Mouse (Mus musculus): Measurements from ENCODE around the gene Gm21188. TPM values are rescaled to one million over a fixed set of nuclear protein-coding genes. Genes with fewer than 3 reads are reported as not detected.
A peak's percentile ranks its signal among the peaks of the same experiment; 100 is the strongest.
"Not testable (repeated sequence)": the region's sequence is repeated elsewhere in the genome, so short reads cannot be mapped to it uniquely, and the experiment has no call there.

Gene Gm21188
- polyA plus RNA-seq, 1 experiment from 2014 or later, result not detected

- H3K4me2 ChIP-seq (ENCODE audit: low read length); H3K36me3 ChIP-seq (ENCODE audit: control insufficient read depth, insufficient read depth); ATAC-seq; H3K27me3 ChIP-seq (replicated peaks; ENCODE audit: control insufficient read depth, insufficient read depth, low read length); H3K9ac ChIP-seq (replicated peaks; ENCODE audit: low read depth, low read length); H3K4me3 ChIP-seq (replicated peaks; ENCODE audit: low read length); H3K27ac ChIP-seq (ENCODE audit: low read length); H3K4me1 ChIP-seq (replicated peaks; ENCODE audit: control insufficient read depth, insufficient read depth, low read length); H3K9me3 ChIP-seq (ENCODE audit: control insufficient read depth, low read length): not testable (repeated sequence)
- under 1% methylated on average over 18 of the region's 19 CpGs for WGBS
These were observed 18.3 kb downstream of the Gm21188 start for GRCm38 (mm10) chr13:120033516-120034190.

GRCm38 (mm10) chr13:120031676-120032075 is 20.3 kb downstream of the Gm21188 start:
- not testable (repeated sequence) for ATAC-seq; H3K36me3 ChIP-seq (ENCODE audit: control insufficient read depth, insufficient read depth); H3K4me2 ChIP-seq (ENCODE audit: low read length); H3K4me1 ChIP-seq (replicated peaks; ENCODE audit: control insufficient read depth, insufficient read depth, low read length); H3K4me3 ChIP-seq (replicated peaks; ENCODE audit: low read length); H3K9me3 ChIP-seq (ENCODE audit: control insufficient read depth, low read length); H3K9ac ChIP-seq (replicated peaks; ENCODE audit: low read depth, low read length); H3K27me3 ChIP-seq (replicated peaks; ENCODE audit: control insufficient read depth, insufficient read depth, low read length); H3K27ac ChIP-seq (ENCODE audit: low read length)
- under 1% methylated on average over 10 of the region's 16 CpGs for WGBS

DNA sequence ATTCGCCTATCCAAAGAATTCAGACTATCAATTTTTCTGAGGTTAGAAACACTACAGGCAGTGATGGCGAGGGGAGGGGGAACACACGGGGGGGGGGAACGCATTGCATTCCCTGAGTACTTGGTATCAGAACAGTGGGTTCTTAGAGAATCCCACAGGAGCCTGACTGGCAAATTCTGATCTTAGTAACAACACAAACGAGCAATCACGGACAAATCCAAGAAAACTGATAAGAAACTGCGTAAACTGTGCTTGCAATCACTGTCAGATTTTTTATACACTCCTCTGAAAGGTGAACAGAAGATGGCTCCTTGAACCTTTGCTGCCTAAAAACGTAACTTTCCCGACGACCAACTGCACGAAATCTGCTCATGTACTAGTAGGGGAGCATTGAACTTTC is 24.6 kb downstream of the Gm21188 start:
- not testable (repeated sequence) for H3K4me1 ChIP-seq (replicated peaks; ENCODE audit: control insufficient read depth, insufficient read depth, low read length); H3K9me3 ChIP-seq (ENCODE audit: control insufficient read depth, low read length); H3K4me3 ChIP-seq (replicated peaks; ENCODE audit: low read length); H3K9ac ChIP-seq (replicated peaks; ENCODE audit: low read depth, low read length); H3K36me3 ChIP-seq (ENCODE audit: control insufficient read depth, insufficient read depth); H3K4me2 ChIP-seq (ENCODE audit: low read length); H3K27ac ChIP-seq (ENCODE audit: low read length); ATAC-seq
- 2% methylated on average over 9 of the region's 11 CpGs for WGBS
- H3K27me3 ChIP-seq (replicated peaks; ENCODE audit: control insufficient read depth, insufficient read depth, low read length), result peaks cover 11% of the 10 kb centered on the region; the same call in 1 of the 2 replicates

DNA sequence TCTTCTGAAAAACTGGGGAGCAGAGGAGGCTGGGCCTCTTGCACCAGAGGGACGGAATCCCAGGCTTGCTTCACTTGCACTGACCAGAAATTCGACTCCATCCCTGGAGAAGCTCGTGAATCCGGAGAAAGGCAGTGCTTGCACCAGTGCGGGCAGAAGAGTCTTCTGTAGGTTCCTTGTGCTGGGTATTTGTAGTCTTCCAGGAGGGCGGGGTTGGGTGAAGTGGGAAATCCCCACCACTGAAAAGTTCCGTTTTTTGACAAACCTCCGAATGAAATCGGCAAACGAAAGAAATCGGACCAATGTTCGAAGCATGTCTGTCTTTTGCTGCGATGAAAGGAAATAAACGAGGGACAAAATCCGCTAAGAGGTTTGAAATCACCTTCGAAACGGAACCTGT is 25.1 kb downstream of the Gm21188 start, which contains the start of gene Gm36079:
TSS of gene Gm36079 (minus strand) at position 101 of the 400 bp plus-strand sequence.
- H3K27me3 ChIP-seq (replicated peaks; ENCODE audit: control insufficient read depth, insufficient read depth, low read length), result peaks cover 11% of the 10 kb centered on the region; the same call in 1 of the 2 replicates
- H3K9me3 ChIP-seq (ENCODE audit: control insufficient read depth, low read length); H3K4me1 ChIP-seq (replicated peaks; ENCODE audit: control insufficient read depth, insufficient read depth, low read length); H3K4me3 ChIP-seq (replicated peaks; ENCODE audit: low read length); H3K27ac ChIP-seq (ENCODE audit: low read length); H3K36me3 ChIP-seq (ENCODE audit: control insufficient read depth, insufficient read depth); H3K9ac ChIP-seq (replicated peaks; ENCODE audit: low read depth, low read length); ATAC-seq; H3K4me2 ChIP-seq (ENCODE audit: low read length): not testable (repeated sequence)
- WGBS, result no CpG with 5 or more reads among the region's 17 CpGs

DNA sequence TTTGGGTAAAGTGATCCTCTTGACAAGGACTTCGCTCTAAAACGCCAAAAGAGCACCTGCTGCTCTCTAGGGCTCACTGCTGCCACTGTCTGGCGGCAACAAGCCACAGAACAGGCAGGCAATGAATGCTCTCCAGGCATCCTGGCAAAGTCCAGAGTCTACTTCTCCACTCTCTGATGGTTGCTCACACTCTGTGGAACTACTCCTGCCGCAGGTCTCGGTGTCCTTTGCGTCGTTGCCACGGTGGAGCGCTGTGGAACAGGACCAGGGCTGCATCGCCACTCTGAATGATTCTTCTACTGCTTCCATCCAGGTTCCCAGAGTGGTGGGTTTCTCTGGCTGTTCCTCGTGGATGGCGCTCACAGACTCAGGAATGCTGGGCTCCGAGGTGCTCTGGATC is 25.6 kb downstream of the Gm21188 start:
- H3K4me2 ChIP-seq (ENCODE audit: low read length); H3K9me3 ChIP-seq (ENCODE audit: control insufficient read depth, low read length); H3K27ac ChIP-seq (ENCODE audit: low read length); H3K9ac ChIP-seq (replicated peaks; ENCODE audit: low read depth, low read length); H3K36me3 ChIP-seq (ENCODE audit: control insufficient read depth, insufficient read depth); H3K4me1 ChIP-seq (replicated peaks; ENCODE audit: control insufficient read depth, insufficient read depth, low read length); H3K4me3 ChIP-seq (replicated peaks; ENCODE audit: low read length): not testable (repeated sequence)
- WGBS, result 0% methylated on average over 3 of the region's 13 CpGs
- peaks cover 11% of the 10 kb centered on the region; the same call in 1 of the 2 replicates for H3K27me3 ChIP-seq (replicated peaks; ENCODE audit: control insufficient read depth, insufficient read depth, low read length)
- 0 out of 2 replicates have a peak, but pooled peaks have one; percentile 36 for ATAC-seq

DNA sequence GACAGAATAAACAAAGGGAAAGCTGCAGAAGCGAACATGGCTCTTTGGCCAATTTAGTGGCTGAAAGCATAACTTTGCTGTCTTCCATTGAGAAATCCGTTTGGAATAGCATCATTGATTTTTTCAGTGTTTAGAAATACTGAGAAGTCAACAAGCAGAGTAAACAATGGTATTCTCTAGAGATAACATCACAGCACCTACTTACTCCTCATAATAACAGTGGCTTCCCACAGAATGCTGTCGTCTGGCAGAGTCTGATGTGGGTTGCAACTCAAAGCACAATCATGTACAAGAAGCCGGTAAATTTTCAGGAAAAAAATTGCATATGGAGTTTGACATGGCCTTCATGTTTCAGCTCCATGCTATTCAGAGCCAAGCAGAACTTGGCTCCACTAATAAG is 26.4 kb downstream of the Gm21188 start:
- not testable (repeated sequence) for H3K4me1 ChIP-seq (replicated peaks; ENCODE audit: control insufficient read depth, insufficient read depth, low read length); H3K9ac ChIP-seq (replicated peaks; ENCODE audit: low read depth, low read length); H3K4me2 ChIP-seq (ENCODE audit: low read length); H3K4me3 ChIP-seq (replicated peaks; ENCODE audit: low read length); ATAC-seq; H3K9me3 ChIP-seq (ENCODE audit: control insufficient read depth, low read length); H3K36me3 ChIP-seq (ENCODE audit: control insufficient read depth, insufficient read depth); H3K27ac ChIP-seq (ENCODE audit: low read length)
- 4% methylated on average over 4 of the region's 4 CpGs for WGBS
- H3K27me3 ChIP-seq (replicated peaks; ENCODE audit: control insufficient read depth, insufficient read depth, low read length), result peaks cover 11% of the 10 kb centered on the region; the same call in 1 of the 2 replicates

DNA sequence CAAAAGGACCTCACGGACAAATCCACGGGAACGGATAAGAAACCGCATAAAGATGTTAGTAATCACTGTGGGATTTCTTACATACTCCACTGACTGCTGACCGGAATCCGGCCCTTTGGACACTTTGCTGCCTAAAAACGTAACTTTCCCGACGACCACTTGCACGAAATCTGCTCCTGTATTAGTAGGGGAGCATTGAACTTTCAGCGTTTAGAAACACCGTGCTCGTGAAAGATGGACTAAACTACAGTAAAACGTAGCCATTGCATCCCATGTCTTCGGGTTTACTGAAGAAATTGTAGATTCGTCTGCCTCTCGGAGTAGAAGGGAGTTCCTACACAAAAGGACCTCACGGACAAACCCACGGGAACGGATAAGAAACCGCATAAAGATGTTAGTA is 27.0 kb downstream of the Gm21188 start:
- H3K4me1 ChIP-seq (replicated peaks; ENCODE audit: control insufficient read depth, insufficient read depth, low read length); H3K36me3 ChIP-seq (ENCODE audit: control insufficient read depth, insufficient read depth); H3K4me2 ChIP-seq (ENCODE audit: low read length); H3K9ac ChIP-seq (replicated peaks; ENCODE audit: low read depth, low read length); H3K27ac ChIP-seq (ENCODE audit: low read length); H3K9me3 ChIP-seq (ENCODE audit: control insufficient read depth, low read length); ATAC-seq; H3K4me3 ChIP-seq (replicated peaks; ENCODE audit: low read length): not testable (repeated sequence)
- 1% methylated on average over 19 of the region's 21 CpGs for WGBS
- peaks cover 11% of the 10 kb centered on the region; the same call in 1 of the 2 replicates for H3K27me3 ChIP-seq (replicated peaks; ENCODE audit: control insufficient read depth, insufficient read depth, low read length)

GRCm38 (mm10) chr13:120024581-120024980 is 27.4 kb downstream of the Gm21188 start:
- not testable (repeated sequence) for H3K4me1 ChIP-seq (replicated peaks; ENCODE audit: control insufficient read depth, insufficient read depth, low read length); H3K4me2 ChIP-seq (ENCODE audit: low read length); H3K36me3 ChIP-seq (ENCODE audit: control insufficient read depth, insufficient read depth); ATAC-seq; H3K27ac ChIP-seq (ENCODE audit: low read length); H3K4me3 ChIP-seq (replicated peaks; ENCODE audit: low read length); H3K9me3 ChIP-seq (ENCODE audit: control insufficient read depth, low read length); H3K9ac ChIP-seq (replicated peaks; ENCODE audit: low read depth, low read length)
- 4% methylated on average over 9 of the region's 9 CpGs for WGBS
- peaks cover 11% of the 10 kb centered on the region; the same call in 1 of the 2 replicates for H3K27me3 ChIP-seq (replicated peaks; ENCODE audit: control insufficient read depth, insufficient read depth, low read length)

- WGBS, result no CpG with 5 or more reads among the region's 1 CpGs
These were observed 30.5 kb downstream of the Gm21188 start for GRCm38 (mm10) chr13:120021477-120021876.

More at GRCm38 (mm10) chr13:120021477-120021876, 30.5 kb downstream of the Gm21188 start:
- not testable (repeated sequence) for H3K9me3 ChIP-seq (ENCODE audit: control insufficient read depth, low read length); H3K4me1 ChIP-seq (replicated peaks; ENCODE audit: control insufficient read depth, insufficient read depth, low read length); H3K4me3 ChIP-seq (replicated peaks; ENCODE audit: low read length); H3K36me3 ChIP-seq (ENCODE audit: control insufficient read depth, insufficient read depth); H3K9ac ChIP-seq (replicated peaks; ENCODE audit: low read depth, low read length); H3K27ac ChIP-seq (ENCODE audit: low read length); H3K4me2 ChIP-seq (ENCODE audit: low read length); ATAC-seq
- peaks cover 11% of the 10 kb centered on the region; the same call in 1 of the 2 replicates for H3K27me3 ChIP-seq (replicated peaks; ENCODE audit: control insufficient read depth, insufficient read depth, low read length)
